Mouse (Mus musculus) C2C12 (cell line): Measurements from ENCODE around the gene Leng8. TPM values are rescaled to one million over a fixed set of nuclear protein-coding genes. Genes with fewer than 3 reads are reported as not detected.
A peak's percentile ranks its signal among the peaks of the same experiment; 100 is the strongest.

Source experiments
- H3K27me3 ChIP-seq: one replicate; pipeline ENCODE4 v1.6.1; 2011; ENCODE audit not compliant: control insufficient read depth, insufficient read depth, insufficient read length
- H3K36me3 ChIP-seq: one replicate; pipeline ENCODE4 v1.6.1; 2011; ENCODE audit not compliant: control insufficient read depth, insufficient read depth
- H3K4me3 ChIP-seq: one replicate; pipeline ENCODE4 v1.5.1; 2011; ENCODE audit warnings: mild to moderate bottlenecking, control low read depth; ENCODE audit not compliant: poor library complexity, insufficient read depth, severe bottlenecking
- H3K79me2 ChIP-seq: one replicate; pipeline ENCODE4 v1.6.1; 2011; ENCODE audit not compliant: control insufficient read depth, insufficient read depth
- H3K79me3 ChIP-seq: one replicate; pipeline ENCODE4 v1.6.1; 2011; ENCODE audit warnings: low read depth, control low read depth
- H3ac ChIP-seq: one replicate; pipeline ENCODE3; 2011; ENCODE audit warnings: low read depth; ENCODE audit not compliant: control insufficient read depth, insufficient read length
- CEBPB ChIP-seq: IDR thresholded peaks from one replicate; pipeline ENCODE4 v1.6.1; 2011; ENCODE audit warnings: low read depth, mild to moderate bottlenecking, control low read depth, moderate library complexity
- CTCF ChIP-seq: IDR thresholded peaks from one replicate; pipeline ENCODE4 v1.5.1; 2011; ENCODE audit not compliant: control insufficient read depth, insufficient read depth, insufficient read length
- FOSL1 ChIP-seq: IDR thresholded peaks from one replicate; pipeline ENCODE4 v1.8.0; 2011; ENCODE audit warnings: mild to moderate bottlenecking, low read length; ENCODE audit not compliant: poor library complexity, insufficient read depth, severe bottlenecking
- MAX ChIP-seq: IDR thresholded peaks from one replicate; pipeline ENCODE4 v1.6.1; 2011; ENCODE audit warnings: mild to moderate bottlenecking, control low read depth
- MYOD1 ChIP-seq: IDR thresholded peaks from one replicate; pipeline ENCODE4 v1.6.1; 2011; ENCODE audit warnings: low read depth; ENCODE audit not compliant: control insufficient read depth, insufficient read length
- MYOG ChIP-seq: IDR thresholded peaks from one replicate; pipeline ENCODE4 v1.6.1; 2011; ENCODE audit not compliant: control insufficient read depth, insufficient read length; ENCODE audit errors: extremely low read depth
- USF1 ChIP-seq: IDR thresholded peaks from one replicate; pipeline ENCODE4 v1.6.1; 2011; ENCODE audit warnings: low read depth, mild to moderate bottlenecking, control low read depth, moderate library complexity
- polyA plus RNA-seq: library from polyadenylated mRNA; unstranded; fragments of >200 nt; fragmentation: generic; extraction: Trizol; gene quantifications from one replicate; pipeline ENCODE4 v1.2.1, GENCODE M21; 2012; ENCODE audit warnings: missing spikeins

The Leng8 gene
- polyA plus RNA-seq, 1 experiment: 17.9 TPM

DNA sequence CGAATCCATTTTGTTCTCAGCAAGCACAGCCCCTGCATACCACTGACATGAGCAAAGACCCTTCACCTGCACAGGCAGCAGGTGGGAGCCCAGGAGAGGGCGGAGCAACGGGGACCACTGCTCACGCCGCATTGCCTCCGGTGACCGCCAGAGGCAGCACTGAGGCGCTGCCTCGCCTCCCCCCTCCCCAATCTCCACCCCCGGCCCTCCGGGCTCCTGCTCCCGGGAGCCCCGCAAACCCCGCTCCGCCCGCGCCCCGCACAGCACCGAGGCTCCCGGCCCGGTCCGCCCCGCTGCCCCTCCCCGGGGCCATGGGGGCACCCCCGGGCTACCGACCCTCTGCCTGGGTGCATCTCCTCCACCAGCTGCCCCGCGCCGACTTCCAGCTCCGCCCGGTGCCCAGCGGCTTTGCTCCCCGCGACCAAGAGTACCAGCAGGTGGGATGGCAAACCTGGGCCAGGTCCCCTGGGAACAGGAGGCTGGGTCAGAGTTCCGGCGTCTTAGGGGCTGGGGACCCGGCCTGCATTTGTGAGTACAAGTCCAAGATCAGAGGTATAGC lies 17.4 kb upstream of the Leng8 start, which contains the start of gene Ttyh1:
TSS of gene Ttyh1 (plus strand) at position 65 of the 559 bp plus-strand sequence.
- Histone ChIP-seq H3K79me3 (no peaks in the 10 kb centered on the region), H3K79me2 (no peaks in the 10 kb centered on the region), H3K27me3 (peaks cover 27% of the 10 kb centered on the region), H3ac (no peak within 1 kb of the TSS), H3K36me3 (no peaks in the 10 kb centered on the region), H3K4me3 (no peak within 1 kb of the TSS)
- TF ChIP-seq CTCF: peak; percentile 39
- TF ChIP-seq MYOG: no peak
- no peak for TF ChIP-seq CEBPB
- no peak for TF ChIP-seq MAX

DNA sequence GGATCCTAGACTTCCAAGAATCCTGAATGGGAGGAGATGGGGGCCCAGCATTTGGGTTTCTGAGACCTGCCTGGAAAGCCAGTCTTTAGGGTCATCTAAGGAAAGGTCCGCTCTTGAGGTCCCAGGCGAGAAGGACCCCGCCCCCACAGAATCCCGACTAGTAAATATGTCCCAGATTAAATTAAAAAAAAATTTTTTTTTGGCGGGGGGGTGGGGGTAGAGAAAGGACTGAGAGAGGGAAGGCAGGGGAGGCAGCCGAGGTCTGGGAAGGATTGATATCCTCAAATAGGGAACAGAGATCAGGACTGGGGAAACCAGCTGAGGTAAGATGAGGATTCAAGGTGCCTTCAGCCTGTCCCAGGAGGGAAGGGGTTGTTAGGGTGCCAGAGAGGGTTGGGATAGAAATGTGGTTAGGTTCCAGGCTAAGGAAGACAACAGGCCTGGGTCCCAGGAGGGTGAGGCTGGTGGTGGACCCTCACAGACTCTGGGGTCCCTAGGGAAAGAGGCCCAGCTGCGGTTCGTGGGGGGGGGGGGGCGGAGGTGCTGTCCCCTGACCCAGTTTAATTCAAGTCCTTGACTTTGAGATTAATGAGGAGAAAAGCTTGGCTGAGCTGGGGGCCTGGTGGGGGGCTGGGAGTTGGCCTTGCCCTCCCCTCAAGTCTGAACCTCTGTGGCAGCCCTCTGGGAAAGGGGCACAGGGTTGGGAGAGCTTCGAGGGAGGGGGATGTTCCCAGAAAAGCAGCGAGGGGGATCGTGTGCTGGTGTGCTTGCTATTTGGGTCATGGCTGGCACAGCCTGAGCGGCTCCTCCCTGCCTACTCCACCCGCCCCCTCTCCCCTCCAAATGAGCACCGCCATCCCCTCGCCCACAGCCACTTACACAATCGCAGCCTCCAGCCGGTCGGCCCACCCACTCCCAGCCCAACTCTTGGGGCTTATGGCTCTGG lies 16.6 kb upstream of the Leng8 start:
- TF ChIP-seq MYOG (no peak), CEBPB (no peak), FOSL1 (no peak), USF1 (no peak), MAX (no peak), CTCF (no peak), MYOD1 (no peak)
- peaks cover 27% of the 10 kb centered on the region for H3K27me3 ChIP-seq

DNA sequence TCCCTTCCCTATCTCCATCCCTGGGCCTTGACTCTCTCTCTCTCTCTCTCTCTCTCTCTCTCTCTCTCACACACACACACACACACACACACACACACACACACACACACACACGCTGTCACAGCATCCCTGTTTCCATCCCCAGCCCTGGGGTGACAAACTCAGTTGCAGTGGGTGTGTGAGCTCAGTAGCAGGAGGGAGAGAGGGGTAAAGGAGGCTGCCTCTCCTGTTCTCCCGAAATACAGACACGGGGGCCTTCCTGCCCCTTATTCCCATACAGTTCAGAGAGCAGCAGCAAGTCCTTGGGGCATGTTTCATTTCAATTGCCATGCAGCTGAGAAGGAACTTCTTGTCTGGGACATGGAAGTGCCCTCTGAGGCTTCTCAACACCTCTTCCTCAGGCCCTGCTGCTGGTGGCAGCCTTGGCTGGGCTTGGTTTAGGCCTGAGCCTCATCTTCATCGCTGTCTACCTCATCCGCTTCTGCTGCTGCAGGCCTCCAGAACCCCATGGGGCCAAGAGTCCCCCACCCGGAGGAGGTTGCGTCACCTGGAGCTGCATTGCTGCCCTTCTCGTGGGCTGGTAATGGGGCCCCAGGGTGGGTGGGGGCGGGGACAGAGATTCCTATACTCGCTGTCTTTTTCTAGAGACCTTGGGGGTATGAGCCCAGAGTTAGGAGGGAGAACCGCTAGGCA lies 14.6 kb upstream of the Leng8 start:
- Histone ChIP-seq H3K4me3 (no peak overlapping the region), H3K79me3 (no peaks in the 10 kb centered on the region), H3ac (no peak overlapping the region), H3K79me2 (no peaks in the 10 kb centered on the region), H3K36me3 (no peaks in the 10 kb centered on the region), H3K27me3 (peaks cover 27% of the 10 kb centered on the region)
- TF ChIP-seq FOSL1 (no peak), MYOD1 (no peak), MYOG (no peak), USF1 (no peak), CEBPB (no peak), CTCF (no peak), MAX (no peak)

More for the DNA sequence above, 16.6 kb upstream of the Leng8 start:
- Histone ChIP-seq H3K79me3 (no peaks in the 10 kb centered on the region), H3K79me2 (no peaks in the 10 kb centered on the region), H3K36me3 (no peaks in the 10 kb centered on the region), H3ac (no peak overlapping the region), H3K4me3 (no peak overlapping the region)

DNA sequence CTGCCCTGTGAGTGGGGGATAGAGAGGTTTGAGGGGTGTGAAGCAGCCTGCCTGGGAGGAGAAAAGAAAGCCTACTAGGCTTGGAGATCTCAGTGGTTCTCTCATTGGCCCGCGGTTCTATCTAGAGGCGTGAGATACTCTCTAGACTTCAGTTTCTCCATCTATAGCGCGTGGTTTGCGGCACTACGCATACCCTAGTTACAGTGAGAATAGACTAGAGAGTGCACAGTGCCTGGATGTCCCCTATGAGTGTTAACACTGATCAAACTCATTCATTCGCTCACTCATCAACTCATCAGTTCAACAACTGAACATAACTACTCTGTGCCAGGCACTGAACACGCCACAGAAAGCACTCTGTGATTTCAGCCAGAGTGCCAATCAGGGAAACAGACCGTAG lies 14.1 kb upstream of the Leng8 start:
- Histone ChIP-seq H3K79me3 (no peaks in the 10 kb centered on the region), H3K27me3 (peaks cover 27% of the 10 kb centered on the region), H3K4me3 (no peak overlapping the region)

DNA sequence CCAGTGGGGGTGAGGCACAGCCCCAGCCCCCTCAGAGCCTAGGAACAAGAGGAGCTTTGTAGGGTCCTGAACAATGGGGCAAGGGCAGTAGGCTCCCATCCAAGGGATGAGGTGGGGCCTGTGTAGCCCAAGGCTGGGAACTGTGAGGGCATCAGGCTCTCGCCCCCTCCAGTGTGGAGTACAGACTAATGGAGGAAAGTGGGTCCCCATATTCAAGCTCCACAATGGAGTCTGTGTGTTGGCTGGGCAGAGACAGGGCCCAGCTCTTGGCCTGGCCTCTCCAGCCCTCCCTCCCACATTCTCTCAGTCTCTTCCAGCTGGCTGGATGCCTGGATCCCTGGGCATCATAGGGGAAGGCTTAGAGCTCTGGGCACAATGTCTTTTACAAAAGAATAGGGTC lies 13.1 kb upstream of the Leng8 start:
- Histone ChIP-seq H3ac (no peak overlapping the region), H3K27me3 (peaks cover 19% of the 10 kb centered on the region), H3K79me2 (no peaks in the 10 kb centered on the region), H3K36me3 (no peaks in the 10 kb centered on the region), H3K4me3 (no peak overlapping the region), H3K79me3 (no peaks in the 10 kb centered on the region)
- TF ChIP-seq FOSL1 (no peak), CEBPB (no peak)

More for the DNA sequence above, 14.1 kb upstream of the Leng8 start:
- TF ChIP-seq USF1 (no peak), CEBPB (no peak)
- Histone ChIP-seq H3K36me3 (no peaks in the 10 kb centered on the region), H3K79me2 (no peaks in the 10 kb centered on the region), H3ac (no peak overlapping the region)

DNA sequence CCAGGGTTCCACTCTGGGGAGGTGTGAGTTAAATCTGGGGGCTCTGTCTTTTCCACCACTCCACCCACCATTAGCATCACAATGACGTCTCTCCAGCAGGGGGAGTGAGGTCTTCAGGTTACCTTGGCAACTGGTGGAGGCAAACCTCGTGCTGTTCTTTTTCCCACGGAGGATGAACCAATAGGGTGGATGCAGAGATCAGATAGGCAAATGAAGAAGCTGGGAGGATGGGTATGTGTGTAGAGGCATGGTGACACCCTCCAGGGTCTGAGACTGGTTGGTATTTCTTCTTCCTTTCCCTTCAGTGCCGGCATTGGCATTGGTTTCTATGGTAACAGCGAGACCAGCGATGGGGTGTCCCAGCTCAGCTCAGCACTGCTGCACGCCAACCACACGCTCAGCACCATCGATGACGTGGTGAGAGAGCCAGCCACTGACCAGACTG lies 12.5 kb upstream of the Leng8 start:
- peaks cover 18% of the 10 kb centered on the region for H3K27me3 ChIP-seq
- no peaks in the 10 kb centered on the region for H3K36me3 ChIP-seq
- H3ac ChIP-seq: no peak overlapping the region
- H3K79me3 ChIP-seq: no peaks in the 10 kb centered on the region
- no peak for TF ChIP-seq CEBPB
- no peak for TF ChIP-seq MAX
- no peak for TF ChIP-seq CTCF
- no peak for TF ChIP-seq FOSL1
- no peak for TF ChIP-seq MYOD1
- no peak for TF ChIP-seq MYOG
- TF ChIP-seq USF1: no peak
- H3K79me2 ChIP-seq: no peaks in the 10 kb centered on the region
- no peak overlapping the region for H3K4me3 ChIP-seq
